Mouse (Mus musculus): Measurements from ENCODE around the gene Mast3.

- TF ChIP-seq POLR2A (IDR thresholded peaks at IDR 0.05; ENCODE audit: insufficient read depth, low read depth, low read length) (peak; percentile 79), CTCF (IDR thresholded peaks at IDR 0.05; ENCODE audit: insufficient read depth, low read depth, low read length) (no peak)
Measured at GRCm38 (mm10) chr8:70760775-70761406, 44.0 kb downstream of the Mast3 start, which contains the start of gene Mpv17l2.
